Mouse (Mus musculus) testis, adult 2 months (tissue): ENCODE data around the gene Zfhx3.

ENCODE experiments used
- CTCF ChIP-seq: fragments of 200-500 bp; IDR thresholded peaks from 2 replicates; pipeline ENCODE4 v1.5.1; 2012; ENCODE audit warnings: low read depth, mild to moderate bottlenecking, inconsistent platforms, low read length, moderate library complexity; ENCODE audit not compliant: control insufficient read depth, insufficient read depth, insufficient replicate concordance
- POLR2A ChIP-seq: fragments of 200-500 bp; IDR thresholded peaks from 2 replicates; pipeline ENCODE4 v1.6.1; 2012; ENCODE audit warnings: low read depth, mild to moderate bottlenecking, inconsistent platforms, low read length, moderate library complexity; ENCODE audit not compliant: control insufficient read depth

DNA sequence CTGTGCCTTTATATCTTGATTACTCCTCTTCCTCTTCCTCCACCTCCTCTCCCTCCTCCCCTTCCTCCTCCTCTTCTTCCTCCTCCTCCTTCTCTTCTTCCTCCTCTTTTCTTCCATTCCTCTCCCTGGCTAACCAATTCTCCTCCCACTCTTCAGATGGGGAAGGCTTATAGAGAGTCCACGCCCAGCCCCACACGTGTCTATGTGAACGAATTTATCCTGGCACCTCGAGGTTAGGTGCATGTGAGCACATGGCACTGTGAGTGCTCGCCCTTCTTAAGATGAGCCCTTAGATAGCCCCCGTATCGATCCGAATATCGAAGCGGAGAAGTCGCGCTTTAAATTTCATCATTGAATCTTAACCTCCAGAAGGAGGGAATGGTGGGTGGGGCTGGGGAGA lies 359.2 kb downstream of the Zfhx3 start:
- TF ChIP-seq CTCF (no peak), POLR2A (no peak)
